Mouse (Mus musculus) midbrain, postnatal 0 days (tissue): ENCODE results near the gene Cfap299. TPM values are rescaled to one million over a fixed set of nuclear protein-coding genes. Genes with fewer than 3 reads are reported as not detected.
"Not testable (repeated sequence)": the region's sequence is repeated elsewhere in the genome, so short reads cannot be mapped to it uniquely, and the experiment has no call there.

ENCODE experiments used
- ATAC-seq: fragments of 200-750 bp; cut with Nextera tagmentation; 2 replicates; pipeline ENCODE4 v1.8.0; 2017; ENCODE audit warnings: moderate number of reproducible peaks, mild to moderate bottlenecking, moderate TSS enrichment, moderate library complexity; ENCODE audit not compliant: low FRiP score
- DNase-seq: peaks from one replicate; pipeline ENCODE4 v3.0.0-alpha.2; 2015; ENCODE audit warnings: low spot score
- H3K27ac ChIP-seq: fragments of 300-500 bp; sonication (generic); 2 replicates; pipeline ENCODE4 v1.5.1; 2014; ENCODE audit warnings: low read depth, mild to moderate bottlenecking, low read length, mixed read lengths
- H3K27me3 ChIP-seq: fragments of 300-500 bp; sonication (generic); 2 replicates; pipeline ENCODE4 v1.6.1; 2014; ENCODE audit warnings: low read length, control low read depth, mixed read lengths; ENCODE audit not compliant: insufficient read depth
- H3K36me3 ChIP-seq: fragments of 300-500 bp; sonication (generic); 2 replicates; pipeline ENCODE4 v1.6.1; 2014; ENCODE audit warnings: low read length, control low read depth, mixed read lengths; ENCODE audit not compliant: insufficient read depth
- H3K4me1 ChIP-seq: fragments of 300-500 bp; sonication (generic); 2 replicates; pipeline ENCODE4 v1.6.1; 2014; ENCODE audit warnings: mild to moderate bottlenecking, control low read depth, antibody characterized with exemption, low read length, mixed read lengths; ENCODE audit not compliant: insufficient read depth
- H3K4me2 ChIP-seq: fragments of 300-500 bp; sonication (generic); 2 replicates; pipeline ENCODE4 v1.6.1; 2014; ENCODE audit warnings: low read depth, mild to moderate bottlenecking, low read length, mixed read lengths; ENCODE audit not compliant: poor library complexity, severe bottlenecking
- H3K4me3 ChIP-seq: fragments of 300-500 bp; sonication (generic); 2 replicates; pipeline ENCODE4 v1.5.1; 2014; ENCODE audit warnings: low read depth, mild to moderate bottlenecking, low read length, moderate library complexity
- H3K9ac ChIP-seq: fragments of 300-500 bp; sonication (generic); replicated peaks from 2 replicates; pipeline ENCODE4 v1.6.1; 2014; ENCODE audit warnings: mild to moderate bottlenecking, low read length, moderate library complexity, mixed read lengths; ENCODE audit not compliant: poor library complexity, severe bottlenecking
- H3K9me3 ChIP-seq: fragments of 300-500 bp; sonication (generic); 2 replicates; pipeline ENCODE4 v1.6.1; 2016; ENCODE audit warnings: low read length, control low read depth
- CTCF ChIP-seq: IDR thresholded peaks from 2 replicates; pipeline ENCODE4 v1.5.1; 2016; ENCODE audit warnings: antibody characterized with exemption, mild to moderate bottlenecking
- WGBS: fragments of 180-500 bp; shearing (Covaris S2); extraction: QIAGEN DNeasy Blood & Tissue Kit; methylation state at CpG from one replicate; pipeline ENCODE4 v1.1.7; 2014; 5-methylcytosine and 5-hydroxymethylcytosine counted together
- polyA plus RNA-seq: library from polyadenylated mRNA; unstranded; fragments of >200 nt; fragmentation: Nextera tagmentation; extraction: Ambion mirVana; gene quantifications from 2 replicates; pipeline ENCODE4 v1.2.1, GENCODE M21; 2015
- total RNA-seq: library from RNA; depleted of rRNA; stranded (reverse); fragments of >200 nt; gene quantifications from 2 replicates; pipeline ENCODE4 v1.2.3, GENCODE M21; 2014

Gene Cfap299
- total and polyA plus RNA-seq, 2 experiments from 2014 or later, result 1.5 to 3.4 TPM

- no peak overlapping the region for H3K27ac ChIP-seq
- H3K4me1 ChIP-seq, result no peaks in the 10 kb centered on the region
- H3K4me2 ChIP-seq, result no peak overlapping the region
- no peaks in the 10 kb centered on the region for H3K27me3 ChIP-seq
- DNase-seq (peak; percentile 33), ATAC-seq (no peak)
- H3K9ac ChIP-seq, result no peak overlapping the region
- no peaks in the 10 kb centered on the region for H3K36me3 ChIP-seq
- H3K4me3 ChIP-seq, result no peak overlapping the region
- 29% methylated on average over 6 of the region's 6 CpGs for WGBS
- TF ChIP-seq CTCF, result no peak
- H3K9me3 ChIP-seq, result no peaks in the 10 kb centered on the region
These were observed 237.5 kb downstream of the Cfap299 start for GRCm38 (mm10) chr5:98566461-98567193.

GRCm38 (mm10) chr5:98568481-98568880 is 239.4 kb downstream of the Cfap299 start:
- H3K4me1 ChIP-seq, result no peaks in the 10 kb centered on the region
- H3K27me3 ChIP-seq, result no peaks in the 10 kb centered on the region
- whole genome bisulfite sequencing, result 94% methylated on average over 4 of the region's 4 CpGs
- H3K9me3 ChIP-seq, result no peaks in the 10 kb centered on the region
- no peak for TF ChIP-seq CTCF
- H3K9ac ChIP-seq, result no peak overlapping the region
- no peak overlapping the region for H3K27ac ChIP-seq
- no peak overlapping the region for H3K4me3 ChIP-seq
- H3K36me3 ChIP-seq, result no peaks in the 10 kb centered on the region
- no peak overlapping the region for H3K4me2 ChIP-seq
- DNase-seq, result no peak
- no peak for ATAC-seq

GRCm38 (mm10) chr5:98569029-98569513 is 240.0 kb downstream of the Cfap299 start:
- Histone ChIP-seq H3K27ac (no peak overlapping the region), H3K9me3 (no peaks in the 10 kb centered on the region), H3K36me3 (no peaks in the 10 kb centered on the region), H3K4me1 (no peaks in the 10 kb centered on the region), H3K4me2 (no peak overlapping the region), H3K27me3 (no peaks in the 10 kb centered on the region), H3K9ac (no peak overlapping the region), H3K4me3 (no peak overlapping the region)
- DNase-seq (no peak), ATAC-seq (no peak)
- TF ChIP-seq CTCF, result no peak
- 65% methylated on average over 3 of the region's 3 CpGs for WGBS

GRCm38 (mm10) chr5:98572392-98572791 is 243.3 kb downstream of the Cfap299 start:
- ATAC-seq (no peak), DNase-seq (peak; percentile 79)
- WGBS, result 61% methylated on average over 4 of the region's 4 CpGs
- Histone ChIP-seq H3K27ac (no peak overlapping the region), H3K4me3 (no peak overlapping the region), H3K9ac (no peak overlapping the region), H3K9me3 (no peaks in the 10 kb centered on the region), H3K4me1 (no peaks in the 10 kb centered on the region), H3K4me2 (no peak overlapping the region), H3K36me3 (no peaks in the 10 kb centered on the region), H3K27me3 (no peaks in the 10 kb centered on the region)
- no peak for TF ChIP-seq CTCF

GRCm38 (mm10) chr5:98574711-98575470 is 245.8 kb downstream of the Cfap299 start:
- Histone ChIP-seq H3K27ac (no peak overlapping the region), H3K27me3 (no peaks in the 10 kb centered on the region), H3K4me1 (no peaks in the 10 kb centered on the region), H3K36me3 (no peaks in the 10 kb centered on the region), H3K9ac (no peak overlapping the region), H3K9me3 (no peaks in the 10 kb centered on the region), H3K4me2 (no peak overlapping the region), H3K4me3 (no peak overlapping the region)
- TF ChIP-seq CTCF, result no peak
- WGBS, result 44% methylated on average over 12 of the region's 12 CpGs
- DNase-seq (peak; percentile 47), ATAC-seq (no peak)

GRCm38 (mm10) chr5:98575471-98575834 is 246.3 kb downstream of the Cfap299 start:
- no peaks in the 10 kb centered on the region for H3K36me3 ChIP-seq
- no peak for TF ChIP-seq CTCF
- DNase-seq (peak; percentile 31), ATAC-seq (no peak)
- H3K9ac ChIP-seq, result no peak overlapping the region
- H3K9me3 ChIP-seq, result no peaks in the 10 kb centered on the region
- no peaks in the 10 kb centered on the region for H3K27me3 ChIP-seq
- no peak overlapping the region for H3K27ac ChIP-seq
- WGBS, result 52% methylated on average over 4 of the region's 4 CpGs
- H3K4me1 ChIP-seq, result no peaks in the 10 kb centered on the region
- H3K4me3 ChIP-seq, result no peak overlapping the region
- no peak overlapping the region for H3K4me2 ChIP-seq

- 91% methylated on average over 6 of the region's 6 CpGs for WGBS
- H3K27me3 ChIP-seq, H3K9me3 ChIP-seq, H3K9ac ChIP-seq, H3K4me2 ChIP-seq, H3K4me1 ChIP-seq, H3K27ac ChIP-seq, H3K36me3 ChIP-seq, DNase-seq, H3K4me3 ChIP-seq, ATAC-seq: not testable (repeated sequence)
These were observed 247.4 kb downstream of the Cfap299 start for GRCm38 (mm10) chr5:98576538-98576937.
